Mouse (Mus musculus): ENCODE data around the gene Pnliprp2.

The Pnliprp2 gene

DNA sequence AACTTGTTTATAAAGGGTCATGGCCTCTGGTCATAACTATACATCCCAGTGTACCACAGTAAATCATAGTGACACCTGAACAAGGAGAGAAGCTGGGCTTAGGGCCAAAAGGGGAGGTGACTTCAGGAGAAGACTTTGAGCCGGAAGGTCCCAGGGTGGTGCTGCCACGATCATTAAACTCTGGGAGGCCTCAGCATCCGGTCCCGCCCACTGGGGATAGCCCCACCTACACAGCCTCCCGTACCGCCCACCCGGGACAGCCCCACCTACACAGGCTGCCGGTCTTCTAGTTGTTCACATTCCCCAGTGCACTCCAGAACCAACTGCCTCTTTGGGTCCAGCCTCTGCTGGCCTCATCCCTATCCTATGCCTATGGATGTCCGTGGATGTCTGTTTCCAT is at the start of gene Pnliprp2:
Pnliprp2 (plus strand) TSS at position 297 of the 400 bp plus-strand sequence.
- DNase-seq (ENCODE audit: low spot score) = no peak

DNA sequence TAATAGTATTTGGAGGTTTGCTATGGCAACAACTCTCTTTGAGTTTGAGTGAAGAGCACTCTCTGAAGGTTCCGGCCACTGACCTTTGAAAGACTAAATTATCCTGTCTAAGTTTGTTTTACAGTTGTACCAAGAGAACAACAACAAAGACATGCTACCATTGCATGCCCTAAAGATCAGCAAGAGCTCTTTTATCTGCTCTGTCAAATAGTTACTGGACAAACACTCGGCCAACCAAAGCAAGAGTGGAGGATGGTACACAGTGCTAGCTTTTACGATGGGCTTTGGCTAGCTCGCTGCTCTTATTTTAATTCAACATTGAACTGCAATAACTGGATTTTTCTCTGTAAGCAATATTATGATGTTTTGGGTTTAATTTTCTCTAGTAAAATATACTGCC is 41.6 kb upstream of the Pnliprp2 start:
- no peak for DNase-seq (ENCODE audit: low spot score)

DNA sequence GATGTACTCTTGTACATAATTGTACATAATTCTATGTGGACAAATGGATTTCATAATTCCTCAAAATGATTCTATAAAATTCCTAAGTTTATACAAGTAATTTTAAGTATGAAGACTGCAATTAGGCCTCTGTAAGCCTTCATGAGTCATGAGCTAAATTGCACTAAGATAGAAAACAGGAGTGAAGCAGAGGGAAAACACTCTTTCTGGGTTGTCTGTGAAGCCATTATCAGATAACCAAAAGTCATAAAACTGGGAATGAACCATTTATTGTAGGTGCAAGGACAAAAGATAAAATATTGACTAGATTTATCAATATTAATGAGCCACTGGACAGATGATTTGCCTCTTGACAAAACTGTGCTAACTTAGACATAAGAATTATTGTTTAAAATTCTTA is 39.1 kb upstream of the Pnliprp2 start:
- no peak for DNase-seq (ENCODE audit: low spot score)

DNA sequence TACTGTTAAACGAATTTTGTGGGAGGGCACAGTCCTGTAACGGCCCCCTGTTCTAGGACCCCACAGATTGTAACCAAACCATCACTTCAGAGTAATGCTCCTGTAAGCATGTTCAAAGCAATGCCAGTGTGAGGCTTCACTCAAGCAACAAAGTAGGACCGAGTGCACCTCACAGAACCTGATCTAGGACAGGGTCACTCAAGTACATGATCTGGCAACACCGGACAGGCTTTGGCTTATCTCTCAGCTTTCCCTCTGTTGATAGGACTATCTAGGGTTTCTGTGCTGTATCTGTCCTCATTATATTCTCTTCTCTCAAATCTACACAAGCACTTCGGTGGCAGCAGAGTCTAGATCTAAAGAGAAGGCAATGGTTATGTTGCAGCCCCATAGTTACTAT is 33.0 kb upstream of the Pnliprp2 start:
- no peak for DNase-seq (ENCODE audit: low spot score)

DNA sequence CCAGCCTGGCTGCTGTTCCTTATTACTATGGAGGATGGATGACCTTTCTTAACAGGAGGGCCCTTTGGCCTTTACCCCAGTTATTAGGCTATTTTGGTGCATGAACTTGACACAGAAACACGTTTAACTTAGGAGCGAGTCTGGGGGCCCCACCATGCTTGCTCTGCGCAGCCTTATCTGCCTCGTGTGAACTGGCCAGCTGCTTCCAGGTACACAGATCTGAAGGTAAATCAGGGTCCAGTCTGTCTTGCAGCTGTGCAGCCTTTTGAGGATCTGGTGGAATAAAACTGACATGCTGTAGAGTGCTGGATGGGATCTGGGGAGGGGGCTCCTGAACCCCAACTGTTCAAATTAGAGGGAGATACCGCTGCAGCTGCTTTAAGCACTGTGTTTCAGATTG is 31.8 kb upstream of the Pnliprp2 start:
- DNase-seq (ENCODE audit: low spot score) = no peak

DNA sequence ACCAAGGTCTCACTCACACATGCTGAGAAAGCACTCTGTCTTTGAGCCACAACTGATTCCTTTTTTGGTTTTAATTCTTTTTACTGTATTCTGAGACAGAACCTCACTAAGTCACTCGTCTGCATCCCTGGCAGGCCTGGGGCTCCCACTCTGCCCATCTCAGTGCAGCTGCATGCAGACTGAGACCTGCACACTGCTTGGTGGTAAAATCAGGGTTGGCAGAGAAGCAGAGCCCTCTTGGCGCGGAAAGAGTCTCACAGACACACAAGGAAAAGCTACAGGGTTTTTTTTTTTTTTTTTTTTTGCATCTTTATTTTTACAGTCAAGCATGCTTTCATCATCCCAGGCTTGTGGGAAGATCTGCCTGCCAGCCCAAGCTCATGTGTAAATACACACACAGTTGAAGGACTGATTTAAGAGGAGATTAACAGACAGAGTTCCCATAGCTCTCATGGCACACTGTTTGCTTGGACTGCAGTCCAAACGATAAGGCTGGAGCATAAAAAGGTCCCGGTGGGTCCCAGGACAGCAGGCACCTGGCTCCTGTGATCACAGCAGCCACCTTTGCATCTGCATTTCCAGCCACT is 31.0 kb upstream of the Pnliprp2 start, which contains the start of gene Pnliprp1:
Pnliprp1 (plus strand) TSS at position 443 of the 587 bp plus-strand sequence.
- no peak for DNase-seq (ENCODE audit: low spot score)

DNA sequence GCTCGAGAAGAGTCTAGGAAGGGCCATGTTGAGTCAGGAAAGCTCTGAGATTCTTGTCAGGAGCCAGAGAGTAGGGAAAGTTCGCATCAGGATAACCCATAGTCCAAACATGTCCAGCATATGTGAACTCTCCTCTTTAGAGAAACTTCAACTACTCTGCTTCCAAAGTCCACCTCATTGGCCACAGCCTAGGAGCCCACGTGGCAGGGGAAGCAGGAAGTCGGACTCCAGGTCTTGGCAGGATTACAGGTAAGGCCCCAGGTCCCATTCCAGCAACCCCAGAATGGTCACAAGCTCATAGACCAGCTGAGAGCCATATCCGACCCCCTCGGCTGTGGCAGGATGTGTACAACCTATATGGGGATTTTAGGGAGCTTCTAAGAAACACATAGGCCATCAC is 26.3 kb upstream of the Pnliprp2 start:
- DNase-seq (ENCODE audit: low spot score) = no peak

DNA sequence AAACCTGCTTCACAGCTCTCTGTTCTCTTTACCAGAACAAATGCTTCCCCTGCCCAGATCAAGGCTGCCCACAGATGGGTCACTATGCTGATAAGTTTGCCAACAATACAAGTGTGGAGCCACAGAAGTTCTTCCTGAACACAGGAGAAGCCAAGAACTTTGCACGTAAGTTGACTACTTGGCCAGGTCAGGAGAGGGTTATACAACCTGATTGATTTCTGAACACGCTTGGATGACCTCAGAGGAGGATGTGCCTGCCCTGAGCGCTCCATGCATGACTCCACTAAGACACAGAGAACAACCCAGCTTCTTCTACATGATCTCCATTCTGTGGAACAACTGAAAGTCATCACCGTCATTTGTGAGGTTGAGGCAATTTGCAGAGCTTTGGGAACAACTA is 21.4 kb upstream of the Pnliprp2 start:
- DNase-seq (ENCODE audit: low spot score) = no peak

DNA sequence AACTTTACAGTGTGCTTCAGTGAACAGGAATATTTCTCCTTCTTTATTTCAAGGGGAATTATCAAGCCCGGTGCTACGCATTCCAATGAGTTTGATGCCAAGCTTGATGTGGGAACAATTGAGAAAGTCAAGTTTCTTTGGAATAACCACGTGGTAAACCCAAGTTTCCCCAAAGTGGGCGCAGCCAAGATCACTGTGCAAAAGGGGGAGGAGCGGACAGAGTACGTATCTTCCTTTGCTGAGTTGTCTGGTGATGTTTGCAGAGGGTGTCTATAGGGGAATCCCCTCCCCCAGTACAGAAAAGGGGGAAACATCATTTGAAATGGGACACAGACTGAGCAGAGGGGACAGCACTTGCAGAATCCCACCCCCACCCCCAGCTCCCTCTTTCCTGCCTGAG is 18.5 kb upstream of the Pnliprp2 start:
- no peak for DNase-seq (ENCODE audit: low spot score)

DNA sequence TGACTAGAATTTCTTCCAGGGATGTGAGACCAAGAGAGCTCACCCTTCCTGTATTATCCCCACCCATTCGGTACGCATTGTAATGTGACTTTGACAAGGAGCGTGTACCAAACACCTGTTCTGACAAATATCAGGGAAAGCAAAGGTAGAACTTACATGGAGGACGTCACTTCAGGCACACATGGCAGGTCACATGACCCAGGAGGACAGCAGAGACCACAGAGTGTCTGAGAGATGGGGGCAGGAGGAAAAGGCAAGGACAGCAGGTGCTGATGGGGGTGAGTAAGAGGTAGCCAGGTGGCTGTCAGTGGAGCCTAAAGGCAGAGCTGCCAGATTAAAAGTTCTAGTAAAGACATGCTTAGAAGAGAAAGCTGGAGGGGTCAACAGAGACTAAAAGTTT is 16.8 kb upstream of the Pnliprp2 start:
- DNase-seq (ENCODE audit: low spot score) = no peak

DNA sequence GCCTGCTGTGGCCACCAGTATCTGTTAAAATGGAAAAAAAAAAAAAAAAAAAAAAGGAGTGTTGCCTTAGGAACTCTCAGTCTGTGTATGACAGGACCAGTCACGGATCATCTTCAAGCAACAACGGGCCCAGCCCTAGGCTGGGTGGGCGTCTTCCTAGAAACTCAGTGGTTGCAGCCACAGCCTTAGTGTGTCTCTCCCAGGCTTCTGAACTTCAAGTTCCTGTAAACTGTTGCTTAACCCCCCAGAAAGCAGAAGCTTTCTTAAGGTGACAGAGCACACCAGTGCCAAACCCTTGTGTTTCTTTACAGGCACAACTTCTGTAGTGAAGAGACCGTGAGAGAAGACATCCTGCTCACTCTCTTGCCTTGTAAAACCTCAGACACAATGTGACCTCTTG is 15.8 kb upstream of the Pnliprp2 start:
- no peak for DNase-seq (ENCODE audit: low spot score)

DNA sequence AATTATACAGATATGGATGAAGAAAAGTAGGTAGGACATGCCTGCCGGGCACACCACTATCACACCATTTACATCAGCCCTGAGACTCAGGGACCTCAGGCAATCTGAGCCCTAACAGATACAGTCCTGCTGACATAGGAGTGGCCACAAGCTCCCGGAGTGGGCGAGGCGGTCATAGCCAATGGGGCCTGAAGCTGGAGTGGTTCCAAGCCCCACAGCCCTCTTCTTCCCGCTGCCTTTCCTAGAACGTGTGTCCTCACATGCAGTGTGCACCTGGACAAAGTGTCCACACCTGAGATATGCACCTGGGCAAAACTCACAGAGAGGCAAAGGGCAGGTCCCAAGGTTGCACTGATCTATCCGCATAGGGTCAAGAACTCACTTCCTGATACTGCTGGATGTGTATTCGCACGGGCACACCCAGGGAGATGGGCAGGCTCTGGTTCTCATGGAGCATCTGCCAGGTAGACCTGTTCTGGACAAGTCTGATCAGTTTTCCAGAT is 12.0 kb upstream of the Pnliprp2 start:
- no peak for DNase-seq (ENCODE audit: low spot score)

DNA sequence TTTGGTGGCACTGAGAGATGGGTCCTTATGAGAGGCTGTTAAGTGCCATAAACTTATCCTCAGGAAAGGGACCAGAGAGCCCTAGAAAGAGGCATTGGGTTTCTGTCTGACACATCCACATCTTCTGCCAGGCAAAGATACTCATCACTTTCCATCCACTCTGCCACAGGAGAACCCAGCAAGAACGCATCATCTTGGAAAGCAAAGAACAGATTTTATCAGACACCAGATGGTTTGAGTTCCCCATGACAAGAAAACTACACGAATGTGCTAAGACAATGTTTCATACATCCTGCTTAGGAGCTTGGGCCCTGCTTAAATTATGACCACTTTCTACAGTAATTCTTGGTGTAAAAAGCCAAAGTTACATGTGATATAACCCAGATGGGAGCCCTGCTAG is 8.7 kb upstream of the Pnliprp2 start:
- DNase-seq (ENCODE audit: low spot score) = no peak

DNA sequence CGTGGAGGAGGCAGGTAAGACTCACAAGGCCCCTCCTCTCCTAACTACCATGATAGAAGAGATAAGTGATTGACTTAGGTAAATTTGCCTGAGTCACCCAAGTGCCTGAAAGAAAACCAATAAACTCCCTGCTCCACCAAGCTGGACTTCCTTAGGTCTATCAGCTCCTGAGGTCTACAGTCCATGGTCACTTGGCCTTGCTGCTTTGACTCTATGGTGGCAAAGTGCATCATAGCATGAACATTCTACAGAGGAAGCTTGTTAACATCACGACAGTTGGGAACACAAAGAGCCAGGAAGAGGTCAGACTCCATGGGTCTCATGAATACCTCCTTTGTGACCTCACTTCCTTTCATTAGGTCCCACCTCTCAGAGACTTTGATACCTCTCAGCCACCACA is 8.0 kb upstream of the Pnliprp2 start:
- DNase-seq (ENCODE audit: low spot score) = no peak

DNA sequence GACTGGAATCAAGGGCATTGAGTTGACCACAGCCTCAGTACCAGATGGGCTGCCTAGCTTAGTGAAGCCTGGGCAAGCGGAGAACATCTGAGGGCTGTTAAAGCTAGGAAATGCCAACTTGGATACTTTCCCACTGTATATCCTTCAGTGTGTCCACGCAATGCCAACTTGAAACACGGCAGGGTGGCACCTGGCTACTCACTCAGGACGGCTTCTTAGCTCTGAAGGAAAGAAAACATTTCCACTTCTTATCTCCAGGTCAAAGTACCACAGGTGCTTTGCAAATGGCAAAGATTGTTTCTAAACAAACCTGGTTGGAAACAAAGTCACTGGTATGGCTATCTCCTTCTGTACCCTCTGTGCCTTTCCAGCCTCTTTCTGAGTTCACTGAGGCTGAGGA is 648 bp upstream of the Pnliprp2 start:
- DNase-seq (ENCODE audit: low spot score) = no peak

DNA sequence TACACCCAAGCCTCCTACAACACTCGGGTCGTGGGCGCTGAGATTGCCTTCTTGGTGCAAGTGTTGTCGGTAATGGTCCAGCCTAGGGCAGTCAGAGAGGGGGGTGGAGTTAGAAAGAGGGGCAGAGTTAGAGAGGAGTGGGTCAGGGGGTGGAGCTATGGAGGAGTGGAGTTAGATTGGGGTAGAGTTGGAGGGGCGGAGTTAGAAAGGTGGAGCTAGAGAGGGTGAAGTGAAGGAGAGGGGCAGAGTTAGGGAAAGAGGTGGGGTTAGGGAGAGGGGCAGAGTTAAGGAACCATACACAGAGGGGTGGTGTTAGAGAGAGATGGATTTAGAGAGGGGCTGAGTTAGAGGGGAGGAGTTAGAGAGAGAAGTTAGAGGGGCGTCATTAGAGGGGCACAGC is 2.8 kb downstream of the Pnliprp2 start:
- DNase-seq (ENCODE audit: low spot score) = peak; percentile 35

DNA sequence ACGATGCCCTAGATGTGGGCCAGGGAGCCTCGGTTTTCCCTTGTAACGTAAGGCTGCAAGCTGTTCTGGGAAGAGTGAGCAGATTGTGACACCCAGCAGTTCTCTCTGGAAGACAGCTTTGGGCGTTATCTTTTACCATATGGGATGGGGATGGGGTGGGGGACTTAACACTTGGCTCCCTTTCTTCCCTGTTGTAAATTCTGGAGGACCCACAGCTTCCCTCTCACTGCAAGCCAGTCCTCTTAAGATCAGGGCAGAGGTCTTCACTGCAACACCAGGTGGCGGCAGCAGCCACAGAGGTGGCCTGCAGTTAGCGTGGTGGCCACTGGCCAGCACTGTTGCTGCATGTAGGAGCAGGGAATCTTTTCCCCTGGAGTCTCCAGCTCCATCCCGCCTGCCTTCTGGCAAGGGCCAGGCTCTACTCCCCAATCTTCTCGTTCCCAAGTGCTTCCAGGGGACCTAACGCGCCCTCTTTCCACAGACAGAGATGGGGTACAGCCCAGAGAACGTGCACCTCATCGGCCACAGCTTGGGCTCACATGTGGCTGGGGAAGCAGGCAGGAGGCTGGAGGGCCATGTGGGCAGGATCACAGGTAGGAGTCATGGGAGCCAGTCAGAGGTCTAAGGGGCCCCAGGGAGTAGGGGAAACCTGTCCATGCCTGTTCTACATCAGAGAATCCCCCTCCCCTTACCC is 3.5 kb downstream of the Pnliprp2 start:
- DNase-seq (ENCODE audit: low spot score) = peak; percentile 89

DNA sequence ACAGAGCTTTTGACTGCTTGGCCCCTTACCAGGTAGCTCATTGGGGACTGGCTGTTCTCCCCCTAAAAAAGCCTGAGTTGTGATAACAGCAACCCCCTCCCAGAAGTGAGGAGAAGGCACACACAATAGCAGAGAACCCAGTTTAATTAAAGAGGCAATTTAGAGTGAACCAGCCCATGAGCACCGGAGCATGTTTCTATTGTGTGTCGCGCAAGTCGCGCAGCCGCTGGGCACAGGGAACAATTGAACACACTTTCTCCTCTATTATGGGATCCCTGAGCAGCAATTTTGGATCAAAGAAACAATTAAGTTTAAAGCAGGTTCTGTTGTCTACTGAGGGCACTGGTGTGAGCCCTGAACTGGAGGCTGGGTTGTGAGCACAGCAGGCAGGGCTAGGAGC is 7.8 kb downstream of the Pnliprp2 start:
- DNase-seq (ENCODE audit: low spot score) = no peak

DNA sequence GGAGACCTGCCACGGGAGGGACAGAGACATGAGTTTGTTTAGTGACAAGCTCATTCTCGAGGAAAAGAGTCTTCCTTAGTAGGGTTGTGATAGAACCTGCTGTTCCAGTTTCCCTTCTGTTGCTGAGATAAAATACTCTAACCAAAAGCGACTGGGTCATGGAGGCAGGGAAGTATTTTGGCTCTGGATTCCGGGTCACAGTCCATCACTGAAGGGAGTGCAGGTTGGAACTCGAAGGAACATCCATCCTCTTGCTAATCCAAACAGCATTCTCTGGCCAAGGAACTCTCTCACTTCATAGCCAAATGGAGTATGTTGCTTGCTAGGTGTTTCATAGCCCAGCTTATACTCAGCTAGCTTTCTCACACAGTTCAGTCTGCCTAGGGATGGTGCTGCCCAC is 16.9 kb downstream of the Pnliprp2 start:
- no peak for DNase-seq (ENCODE audit: low spot score)

DNA sequence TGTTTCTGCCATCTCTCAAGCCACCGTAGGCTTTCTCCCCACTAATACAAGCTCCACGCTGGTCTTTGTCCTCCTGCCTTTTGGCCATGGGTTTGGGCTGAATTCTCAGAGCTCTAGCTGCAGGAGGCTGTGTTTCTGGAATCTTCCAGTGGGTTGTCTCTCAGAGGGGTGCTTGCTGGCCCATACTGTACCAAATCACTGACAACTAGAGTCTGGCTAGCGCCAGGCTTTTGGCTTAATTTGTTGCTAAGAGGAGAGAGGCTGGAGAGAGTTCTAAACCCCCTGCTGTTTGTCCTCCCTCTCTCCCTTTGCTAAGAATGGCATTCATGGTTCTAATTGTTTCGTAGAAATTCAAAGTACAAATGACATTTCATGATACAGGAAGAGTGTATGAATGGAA is 22.0 kb downstream of the Pnliprp2 start:
- no peak for DNase-seq (ENCODE audit: low spot score)

DNA sequence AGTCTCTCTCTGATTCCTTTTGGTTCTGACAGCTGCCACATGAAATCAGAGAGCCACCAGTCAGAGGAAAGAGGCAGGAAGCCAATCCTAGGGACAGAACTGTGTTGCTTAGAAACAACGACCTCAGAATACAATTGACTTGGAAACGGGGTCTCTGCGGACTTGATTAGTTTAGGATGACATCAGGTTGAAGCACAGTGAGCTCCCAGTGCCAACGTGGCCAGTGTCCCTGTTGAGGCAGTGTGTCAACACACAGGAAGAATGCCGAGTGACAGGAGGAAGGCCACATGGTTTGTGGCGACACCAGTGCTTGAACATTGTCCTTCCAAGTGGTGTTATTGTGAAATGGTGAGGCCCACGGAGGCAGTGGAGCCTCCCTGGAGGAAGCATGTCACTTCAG is 24.4 kb downstream of the Pnliprp2 start:
- peak; percentile 26 for DNase-seq (ENCODE audit: low spot score)

DNA sequence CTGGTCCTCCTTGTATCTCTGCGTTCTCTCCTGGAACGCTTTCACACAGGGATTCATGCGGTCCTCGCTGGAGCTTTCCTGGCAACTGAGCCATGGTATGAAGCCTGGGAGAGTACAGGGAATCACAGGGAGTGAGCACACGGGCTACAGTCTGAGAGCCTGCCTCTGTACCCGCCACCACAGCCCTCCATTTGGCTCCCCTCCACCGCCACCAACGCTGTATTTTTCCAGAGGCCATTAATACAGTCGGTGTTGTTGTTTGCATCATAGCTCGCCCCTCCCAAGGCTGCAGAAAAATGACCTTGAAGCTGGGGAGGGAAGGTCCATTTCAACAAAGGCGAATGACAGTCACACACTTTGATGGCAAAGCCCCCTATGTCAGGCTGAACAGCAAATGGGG is 29.7 kb downstream of the Pnliprp2 start:
- DNase-seq (ENCODE audit: low spot score) = no peak

DNA sequence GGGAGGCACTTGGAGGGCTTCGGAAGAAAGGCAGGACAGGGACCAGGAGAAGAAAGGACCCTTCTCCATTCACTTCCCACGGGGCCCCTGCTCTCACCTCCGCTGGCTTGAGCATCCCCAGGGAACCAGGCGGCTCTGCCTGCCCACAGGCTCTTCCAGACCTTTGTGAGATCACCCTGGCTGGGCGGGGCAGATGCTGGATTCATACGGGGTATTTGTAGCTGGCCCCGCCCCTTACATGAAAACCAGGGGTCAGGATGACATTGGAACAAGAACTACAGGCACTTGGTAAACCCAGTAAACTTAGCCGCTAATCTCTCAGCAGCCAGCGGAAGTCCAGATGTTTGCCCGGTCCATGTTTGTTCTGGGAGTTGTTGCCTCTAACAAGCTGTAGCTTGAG is 34.8 kb downstream of the Pnliprp2 start, which contains the start of gene 1700019N19Rik:
1700019N19Rik (minus strand) TSS at position 178 of the 400 bp plus-strand sequence.
- DNase-seq (ENCODE audit: low spot score) = no peak

Data from embryo, embryonic 10 days (tissue).